Mouse (Mus musculus) intestine, postnatal 0 days (tissue): ENCODE measurements around the gene Dnajb3. TPM values are rescaled to one million over a fixed set of nuclear protein-coding genes. Genes with fewer than 3 reads are reported as not detected.

Experiments used
- ATAC-seq: fragments of 200-750 bp; cut with Nextera tagmentation; 2 replicates; pipeline ENCODE4 v1.8.0; 2017; ENCODE audit warnings: mild to moderate bottlenecking, moderate TSS enrichment, moderate library complexity
- H3K27ac ChIP-seq: fragments of 300-500 bp; sonication (generic); 2 replicates; pipeline ENCODE4 v1.5.1; 2014; ENCODE audit warnings: mild to moderate bottlenecking, low read depth, low read length, moderate library complexity
- H3K27me3 ChIP-seq: fragments of 300-500 bp; sonication (generic); replicated peaks from 2 replicates; pipeline ENCODE4 v1.6.1; 2014; ENCODE audit warnings: low read length, mixed read lengths; ENCODE audit not compliant: control insufficient read depth, insufficient read depth
- H3K36me3 ChIP-seq: fragments of 300-500 bp; sonication (generic); 2 replicates; pipeline ENCODE4 v1.6.1; 2014; ENCODE audit warnings: mild to moderate bottlenecking, moderate library complexity; ENCODE audit not compliant: control insufficient read depth, insufficient read depth
- H3K4me1 ChIP-seq: fragments of 300-500 bp; sonication (generic); replicated peaks from 2 replicates; pipeline ENCODE4 v1.6.1; 2014; ENCODE audit warnings: antibody characterized with exemption, low read length, mixed read lengths; ENCODE audit not compliant: control insufficient read depth, insufficient read depth
- H3K4me2 ChIP-seq: fragments of 300-500 bp; sonication (generic); replicated peaks from 2 replicates; pipeline ENCODE4 v1.6.1; 2014; ENCODE audit warnings: low read depth, mild to moderate bottlenecking, moderate library complexity
- H3K4me3 ChIP-seq: fragments of 300-500 bp; sonication (generic); 2 replicates; pipeline ENCODE4 v1.5.1; 2014; ENCODE audit warnings: low read depth, low read length
- H3K9ac ChIP-seq: fragments of 300-500 bp; sonication (generic); 2 replicates; pipeline ENCODE4 v1.6.1; 2014; ENCODE audit warnings: mild to moderate bottlenecking, low read depth, low read length
- H3K9me3 ChIP-seq: fragments of 300-500 bp; sonication (generic); 2 replicates; pipeline ENCODE4 v1.6.1; 2016; ENCODE audit warnings: mixed run types; ENCODE audit not compliant: control insufficient read depth
- CTCF ChIP-seq: sonication (generic); IDR thresholded peaks from 2 replicates; pipeline ENCODE4 v1.5.1; 2016; ENCODE audit warnings: low read depth, mild to moderate bottlenecking, control low read depth, antibody characterized with exemption, moderate library complexity
- WGBS: fragments of 180-500 bp; shearing (Covaris S2); extraction: QIAGEN DNeasy Blood & Tissue Kit; methylation state at CpG from one replicate; pipeline ENCODE4 v1.1.7; 2014; 5-methylcytosine and 5-hydroxymethylcytosine counted together
- polyA plus RNA-seq: library from polyadenylated mRNA; unstranded; fragments of >200 nt; fragmentation: Nextera tagmentation; extraction: Ambion mirVana; gene quantifications from 2 replicates; pipeline ENCODE4 v1.2.1, GENCODE M21; 2015

Gene Dnajb3
- polyA plus RNA-seq, 1 experiment from 2014 or later = 11.5 TPM

DNA sequence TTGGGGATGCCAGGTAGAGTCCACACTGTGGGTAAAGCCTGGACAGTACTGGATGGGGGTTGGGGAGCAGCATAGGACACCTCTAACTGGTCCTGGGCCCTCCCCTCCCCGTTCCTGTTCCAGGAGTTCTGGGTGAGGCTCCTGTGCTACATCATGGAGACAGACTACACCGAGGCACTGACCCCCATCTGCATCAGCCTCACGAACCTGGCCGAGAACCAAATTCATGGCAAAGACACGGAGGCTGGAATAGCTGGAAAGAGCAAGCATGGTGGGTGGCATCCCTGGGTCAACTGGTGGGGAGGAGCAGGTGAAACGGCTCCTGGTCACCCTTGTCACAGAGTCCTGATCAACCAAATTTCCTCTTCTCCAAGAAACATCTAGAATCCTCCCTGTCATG is 33.2 kb upstream of the Dnajb3 start:
- Histone ChIP-seq H3K4me2 (no peak overlapping the region), H3K36me3 (no peaks in the 10 kb centered on the region), H3K9me3 (peaks cover 41% of the 10 kb centered on the region), H3K27ac (no peak overlapping the region), H3K4me1 (no peaks in the 10 kb centered on the region), H3K9ac (no peak overlapping the region), H3K27me3 (no peaks in the 10 kb centered on the region), H3K4me3 (no peak overlapping the region)
- ATAC-seq = no peak
- TF ChIP-seq CTCF = no peak
- 77% methylated on average over 6 of the region's 6 CpGs for WGBS

DNA sequence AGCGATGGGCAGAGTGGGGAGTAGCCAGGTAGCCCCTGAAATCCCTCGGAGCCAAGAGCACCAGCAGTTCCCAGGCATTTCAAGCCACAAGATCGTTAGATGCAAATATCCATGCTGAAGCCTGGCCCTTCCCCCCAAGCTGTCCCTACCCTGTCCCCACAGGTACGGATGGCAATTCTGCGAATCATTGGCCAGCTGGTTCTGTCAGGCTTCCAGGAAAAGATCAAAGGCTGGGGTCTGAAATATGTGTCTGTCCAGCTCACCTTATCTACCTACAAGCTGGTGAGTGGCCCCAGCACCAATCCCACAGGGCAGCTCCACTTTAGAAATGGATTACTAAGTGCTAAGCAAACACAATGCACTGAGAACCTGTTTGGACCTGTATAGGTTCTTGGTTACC is 31.7 kb upstream of the Dnajb3 start:
- Histone ChIP-seq H3K4me2 (no peak overlapping the region), H3K4me1 (no peaks in the 10 kb centered on the region), H3K27me3 (no peaks in the 10 kb centered on the region), H3K9me3 (peaks cover 41% of the 10 kb centered on the region), H3K36me3 (no peaks in the 10 kb centered on the region), H3K27ac (no peak overlapping the region), H3K9ac (no peak overlapping the region), H3K4me3 (no peak overlapping the region)
- TF ChIP-seq CTCF = no peak
- ATAC-seq = peak; percentile 8
- WGBS = 75% methylated on average over 5 of the region's 5 CpGs

DNA sequence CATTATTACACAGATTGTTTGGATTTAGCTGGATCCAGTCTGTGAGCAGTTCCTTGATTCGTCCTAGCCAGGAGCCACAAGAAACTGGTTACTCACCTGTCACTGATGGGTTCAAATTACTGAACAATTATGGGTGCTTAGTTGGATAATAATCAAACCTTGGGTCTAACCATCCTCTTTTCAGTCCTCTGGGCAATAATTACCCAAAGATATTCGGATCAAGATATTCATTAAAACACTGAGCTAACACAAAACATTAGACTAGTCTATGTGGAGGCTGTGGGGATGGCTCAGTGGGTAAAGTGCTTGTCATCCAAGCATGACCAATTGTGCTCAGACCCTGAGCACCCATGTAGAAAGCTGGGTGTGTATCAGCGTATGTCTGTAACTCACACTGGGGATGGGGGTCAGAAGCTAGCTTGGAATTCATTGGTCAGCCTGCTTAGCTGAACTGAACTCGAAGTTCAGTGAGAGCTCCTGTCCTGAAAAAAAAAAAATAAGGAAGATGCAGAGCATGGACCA is 30.4 kb upstream of the Dnajb3 start:
- TF ChIP-seq CTCF = no peak
- WGBS = 60% methylated on average over 4 of the region's 4 CpGs
- Histone ChIP-seq H3K36me3 (no peaks in the 10 kb centered on the region), H3K4me2 (no peak overlapping the region), H3K4me1 (no peaks in the 10 kb centered on the region), H3K27ac (no peak overlapping the region), H3K4me3 (no peak overlapping the region), H3K9me3 (peaks cover 52% of the 10 kb centered on the region), H3K27me3 (no peaks in the 10 kb centered on the region), H3K9ac (no peak overlapping the region)
- ATAC-seq = no peak

DNA sequence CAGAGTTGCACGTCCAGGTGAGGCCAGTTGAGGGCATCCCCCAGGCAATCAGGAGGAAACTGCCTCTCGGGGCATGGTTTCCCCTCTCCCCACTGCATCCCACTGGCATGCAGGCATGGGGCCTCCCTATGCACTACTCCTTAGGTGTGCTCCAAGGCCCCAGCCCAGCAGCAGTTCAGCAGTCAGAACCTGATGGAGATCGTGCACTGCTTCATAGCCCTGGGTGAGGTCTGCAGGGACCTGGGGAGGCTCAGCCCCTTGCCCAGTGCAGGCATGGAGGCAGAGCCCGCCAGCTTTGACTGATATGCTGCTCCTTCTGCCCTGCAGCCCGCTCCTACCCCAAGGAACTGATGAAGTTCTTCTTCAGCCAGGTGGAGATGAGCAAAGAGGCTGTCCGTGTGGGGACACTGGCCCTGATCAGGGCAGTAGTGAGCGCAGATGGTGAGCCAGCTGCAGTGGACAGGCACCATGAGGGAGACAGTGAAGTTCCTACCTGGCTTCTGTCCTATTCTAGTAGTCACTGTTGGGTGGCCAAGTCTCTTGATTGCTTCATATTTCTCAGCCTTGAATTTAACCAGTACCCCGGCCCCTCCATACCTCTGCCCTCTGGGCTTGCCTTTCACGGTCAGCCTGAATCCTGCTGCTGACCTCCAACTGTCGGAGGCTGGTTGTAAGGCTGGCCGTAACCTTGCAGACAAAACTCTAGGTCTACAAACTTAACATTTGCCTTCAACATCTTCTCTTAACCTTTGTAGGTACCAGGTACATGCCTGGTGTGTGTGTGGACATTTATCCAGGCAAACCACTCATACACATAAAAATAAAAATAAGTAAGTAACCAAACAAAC is 29.7 kb upstream of the Dnajb3 start:
- H3K27ac ChIP-seq = no peak overlapping the region
- no peaks in the 10 kb centered on the region for H3K27me3 ChIP-seq
- H3K4me2 ChIP-seq = no peak overlapping the region
- no peaks in the 10 kb centered on the region for H3K4me1 ChIP-seq
- peaks cover 50% of the 10 kb centered on the region for H3K9me3 ChIP-seq
- 64% methylated on average over 11 of the region's 11 CpGs for WGBS
- H3K9ac ChIP-seq = no peak overlapping the region
- ATAC-seq = no peak
- no peak for TF ChIP-seq CTCF
- no peaks in the 10 kb centered on the region for H3K36me3 ChIP-seq
- no peak overlapping the region for H3K4me3 ChIP-seq

DNA sequence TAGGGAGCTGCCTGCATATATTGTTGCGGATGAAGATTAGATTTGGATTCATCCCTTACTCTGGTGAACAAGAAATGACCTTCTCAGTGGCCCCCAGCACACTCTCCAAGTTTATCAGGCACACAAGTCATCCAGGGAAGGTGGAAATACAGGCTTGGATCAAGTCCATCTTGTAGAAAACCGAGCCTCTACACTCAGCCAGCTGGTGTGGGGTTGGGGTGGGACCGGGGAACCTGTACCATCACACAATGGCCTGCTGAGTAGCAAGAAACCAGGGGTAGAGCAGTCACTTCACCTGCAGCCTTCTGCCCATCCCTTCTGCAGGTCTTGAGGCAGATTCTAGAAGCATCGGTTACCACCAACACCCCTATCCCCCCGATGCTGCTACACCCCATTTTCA is 29.1 kb upstream of the Dnajb3 start:
- Histone ChIP-seq H3K27me3 (no peaks in the 10 kb centered on the region), H3K4me3 (no peak overlapping the region), H3K4me1 (no peaks in the 10 kb centered on the region), H3K27ac (no peak overlapping the region), H3K36me3 (no peaks in the 10 kb centered on the region), H3K4me2 (no peak overlapping the region), H3K9me3 (peaks cover 54% of the 10 kb centered on the region), H3K9ac (no peak overlapping the region)
- ATAC-seq = no peak
- WGBS = 42% methylated on average over 5 of the region's 5 CpGs
- TF ChIP-seq CTCF = no peak

DNA sequence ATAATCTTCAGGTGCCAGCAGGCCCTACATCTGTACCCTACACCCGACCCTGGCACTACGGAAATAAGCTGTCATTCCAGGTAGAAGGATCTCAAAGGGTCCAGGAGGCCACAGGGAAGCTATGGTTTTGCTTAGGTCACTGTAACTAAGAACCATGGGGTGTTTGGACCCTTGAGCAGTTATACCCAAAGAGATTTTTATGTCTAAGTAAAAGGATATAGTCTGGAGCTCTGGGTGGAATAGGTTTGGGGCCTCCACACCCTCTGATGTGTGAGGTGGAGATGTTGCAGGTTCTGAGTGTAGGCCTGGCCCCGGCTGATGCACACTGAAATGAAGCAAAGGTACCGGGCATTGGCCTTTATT is 28.6 kb upstream of the Dnajb3 start:
- no peak for TF ChIP-seq CTCF
- H3K4me3 ChIP-seq = no peak overlapping the region
- 61% methylated on average over 4 of the region's 4 CpGs for WGBS
- no peaks in the 10 kb centered on the region for H3K27me3 ChIP-seq
- H3K9me3 ChIP-seq = peaks cover 57% of the 10 kb centered on the region
- no peaks in the 10 kb centered on the region for H3K4me1 ChIP-seq
- no peak overlapping the region for H3K27ac ChIP-seq
- H3K4me2 ChIP-seq = no peak overlapping the region
- ATAC-seq = no peak
- H3K9ac ChIP-seq = no peak overlapping the region
- no peaks in the 10 kb centered on the region for H3K36me3 ChIP-seq
